Mouse (Mus musculus) G1E (cell line): ENCODE measurements around the gene Ptpn18. TPM values are rescaled to one million over a fixed set of nuclear protein-coding genes. Genes with fewer than 3 reads are reported as not detected.

Source experiments
- ATAC-seq: 2 replicates; pipeline ENCODE4 v1.8.0; 2016; ENCODE audit warnings: mild to moderate bottlenecking; ENCODE audit not compliant: insufficient number of reproducible peaks, poor library complexity, low FRiP score, severe bottlenecking; ENCODE audit errors: extremely low read depth
- DNase-seq: peaks from one replicate; pipeline ENCODE4 v3.0.0; 2012; ENCODE audit warnings: low spot score
- H3K27me3 ChIP-seq: 2 replicates; pipeline ENCODE4 v1.6.1; 2012; ENCODE audit warnings: mild to moderate bottlenecking, low read length, inconsistent platforms; ENCODE audit not compliant: insufficient read depth
- H3K36me3 ChIP-seq: replicated peaks from 2 replicates; pipeline ENCODE3; 2012; ENCODE audit warnings: mild to moderate bottlenecking, inconsistent platforms
- H3K4me1 ChIP-seq: 2 replicates; pipeline ENCODE4 v1.6.1; 2012; ENCODE audit warnings: low read depth, low read length, inconsistent platforms, mixed read lengths; ENCODE audit not compliant: insufficient read depth
- H3K4me3 ChIP-seq: 2 replicates; pipeline ENCODE4 v1.5.1; 2012; ENCODE audit warnings: low read depth, mild to moderate bottlenecking, inconsistent platforms, low read length, moderate library complexity, mixed read lengths
- H3K9me3 ChIP-seq: replicated peaks from 2 replicates; pipeline ENCODE4 v1.6.1; 2012; ENCODE audit warnings: inconsistent platforms
- CTCF ChIP-seq: IDR thresholded peaks from 2 replicates; pipeline ENCODE4 v1.5.1; 2012; ENCODE audit warnings: low read depth, low read length, inconsistent platforms, mixed read lengths
- GATA1 ChIP-seq: IDR thresholded peaks from 2 replicates; pipeline ENCODE4 v1.6.1; 2012; ENCODE audit warnings: borderline replicate concordance, low read length, inconsistent platforms, mixed read lengths
- GATA2 ChIP-seq: IDR thresholded peaks from 2 replicates; pipeline ENCODE4 v1.6.1; 2012; ENCODE audit warnings: low read depth, low read length, inconsistent platforms, borderline replicate concordance
- POLR2AphosphoS5 ChIP-seq: IDR thresholded peaks from 2 replicates; pipeline ENCODE4 v1.6.1; 2012; ENCODE audit warnings: low read depth, low read length, inconsistent platforms; ENCODE audit not compliant: insufficient replicate concordance
- TAL1 ChIP-seq: conservative IDR thresholded peaks from 2 replicates; pipeline ENCODE4 v1.6.1; 2012; ENCODE audit warnings: low read depth, low read length, inconsistent platforms, mixed read lengths
- polyA plus RNA-seq: library from polyadenylated mRNA; stranded (reverse); fragments of >175 nt; gene quantifications from 2 replicates; pipeline ENCODE4 v1.2.3, GENCODE M21; 2012
- total RNA-seq, 2 experiments: library from RNA; stranded (forward) in 1 of 2; stranded (reverse) in 1 of 2; fragments of 200-1000 nt in 1 of 2; fragments of >200 nt in 1 of 2; fragmentation: Nextera tagmentation in 1 of 2; gene quantifications; 2 replicates each; pipeline ENCODE4 v1.2.3; 2014 to 2017

Gene Ptpn18
- total and polyA plus RNA-seq, 3 experiments, result 57.9 to 117 (median 104) TPM

DNA sequence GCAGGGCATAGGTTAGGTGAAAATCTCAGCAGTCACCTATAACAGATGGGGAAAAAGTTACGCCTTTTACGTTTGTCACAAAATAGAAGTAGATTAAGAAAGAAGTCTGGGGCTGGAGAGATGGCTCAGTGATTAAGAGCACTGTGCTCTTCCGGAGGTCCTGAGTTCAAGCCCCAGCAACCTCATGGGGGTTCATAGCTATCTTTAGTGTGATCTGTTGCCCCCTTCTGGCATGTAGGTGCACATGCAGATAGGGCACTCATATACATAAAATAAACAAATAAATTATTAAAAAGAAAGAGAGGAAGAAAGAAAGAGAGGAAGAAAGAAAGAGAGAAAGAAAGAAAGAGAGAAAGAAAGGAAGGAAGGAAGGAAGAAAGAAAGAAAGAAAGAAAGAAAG, 27.8 kb downstream of the Ptpn18 start:
- DNase-seq (no peak), ATAC-seq (no peak)
- TF ChIP-seq POLR2AphosphoS5, result no peak
- no peak for TF ChIP-seq GATA2
- TF ChIP-seq GATA1, result no peak
- TF ChIP-seq TAL1, result no peak
- no peak for TF ChIP-seq CTCF
- H3K36me3 ChIP-seq, result no peaks in the 10 kb centered on the region
- H3K9me3 ChIP-seq, result peaks cover 2% of the 10 kb centered on the region
- H3K4me3 ChIP-seq, result no peak overlapping the region
- H3K4me1 ChIP-seq, result peaks cover 56% of the 10 kb centered on the region
- H3K27me3 ChIP-seq, result no peaks in the 10 kb centered on the region

DNA sequence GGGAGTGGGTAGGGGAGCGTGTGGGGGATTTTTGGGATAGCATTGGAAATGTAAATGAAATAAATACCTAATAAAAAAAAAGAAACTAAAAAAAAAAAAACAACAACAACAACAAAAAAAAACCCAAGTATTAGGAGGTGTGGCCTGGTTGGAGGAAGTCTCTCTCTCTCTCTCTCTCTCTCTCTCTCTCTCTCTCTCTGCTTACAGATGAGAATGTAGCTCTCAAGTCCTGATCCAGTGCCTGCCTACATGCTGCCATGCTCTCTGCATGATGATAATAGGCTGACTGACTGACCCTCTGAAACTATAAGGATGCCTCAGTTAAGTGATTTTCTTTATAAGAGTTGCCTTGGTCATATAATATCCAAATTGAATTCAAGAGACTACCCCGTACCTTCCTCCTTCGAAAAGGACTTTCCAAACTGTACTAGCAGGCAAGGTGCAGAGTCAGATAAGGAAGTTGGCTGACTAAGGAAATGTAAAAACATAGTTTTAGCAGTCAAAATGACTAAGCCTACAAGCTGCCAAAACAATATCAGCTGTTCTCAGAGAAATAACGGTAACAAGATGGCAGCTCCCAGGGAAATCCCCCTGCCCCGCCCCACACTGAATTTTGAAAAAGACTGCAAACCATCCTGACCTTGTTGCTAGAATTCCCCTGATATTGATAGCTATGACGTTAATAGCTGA, 30.4 kb downstream of the Ptpn18 start:
- Histone ChIP-seq H3K27me3 (no peaks in the 10 kb centered on the region), H3K9me3 (peaks cover 2% of the 10 kb centered on the region), H3K36me3 (no peaks in the 10 kb centered on the region), H3K4me1 (peaks cover 47% of the 10 kb centered on the region), H3K4me3 (no peak overlapping the region; the same call in 1 of the 2 replicates)
- peak; percentile 82 for ATAC-seq
- no peak for TF ChIP-seq CTCF
- TF ChIP-seq GATA1, result no peak
- TF ChIP-seq TAL1, result peak; percentile 91
- peak; percentile 51 for DNase-seq

GRCm38 (mm10) chr1:34491480-34491879, 31.9 kb downstream of the Ptpn18 start:
- DNase-seq (no peak), ATAC-seq (no peak)
- no peaks in the 10 kb centered on the region for H3K36me3 ChIP-seq
- H3K27me3 ChIP-seq, result no peaks in the 10 kb centered on the region
- peaks cover 2% of the 10 kb centered on the region for H3K9me3 ChIP-seq
- TF ChIP-seq GATA2, result no peak
- no peak for TF ChIP-seq CTCF
- no peak for TF ChIP-seq POLR2AphosphoS5
- TF ChIP-seq TAL1, result no peak
- peaks cover 44% of the 10 kb centered on the region for H3K4me1 ChIP-seq
- H3K4me3 ChIP-seq, result no peak overlapping the region

DNA sequence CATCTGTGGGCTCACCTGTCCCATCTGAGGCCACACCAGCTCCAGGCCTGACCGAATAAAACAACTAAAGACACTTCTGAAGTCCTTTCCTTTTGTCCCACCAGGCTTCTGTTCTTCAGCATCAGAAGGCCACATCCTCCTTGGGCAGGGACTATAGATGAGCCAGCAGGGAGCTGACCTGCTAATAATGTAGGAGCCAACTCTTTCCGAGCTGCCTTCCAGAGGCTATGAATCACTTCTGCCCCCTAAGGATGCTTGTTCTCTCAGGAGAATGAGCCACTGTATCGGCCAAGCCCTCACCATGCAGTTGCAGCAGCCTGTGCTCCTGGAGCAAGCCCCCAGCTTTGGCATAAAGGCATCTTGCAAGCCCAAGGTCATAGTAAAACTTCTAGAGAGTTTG, 43.4 kb downstream of the Ptpn18 start:
- peaks cover 54% of the 10 kb centered on the region for H3K27me3 ChIP-seq
- no peaks in the 10 kb centered on the region for H3K9me3 ChIP-seq
- peaks cover 13% of the 10 kb centered on the region for H3K4me1 ChIP-seq
- DNase-seq (no peak), ATAC-seq (no peak)
- TF ChIP-seq POLR2AphosphoS5, result no peak
- TF ChIP-seq CTCF, result no peak
- TF ChIP-seq GATA2, result no peak
- no peak for TF ChIP-seq GATA1
- TF ChIP-seq TAL1, result no peak
- no peaks in the 10 kb centered on the region for H3K36me3 ChIP-seq
- no peak overlapping the region for H3K4me3 ChIP-seq

DNA sequence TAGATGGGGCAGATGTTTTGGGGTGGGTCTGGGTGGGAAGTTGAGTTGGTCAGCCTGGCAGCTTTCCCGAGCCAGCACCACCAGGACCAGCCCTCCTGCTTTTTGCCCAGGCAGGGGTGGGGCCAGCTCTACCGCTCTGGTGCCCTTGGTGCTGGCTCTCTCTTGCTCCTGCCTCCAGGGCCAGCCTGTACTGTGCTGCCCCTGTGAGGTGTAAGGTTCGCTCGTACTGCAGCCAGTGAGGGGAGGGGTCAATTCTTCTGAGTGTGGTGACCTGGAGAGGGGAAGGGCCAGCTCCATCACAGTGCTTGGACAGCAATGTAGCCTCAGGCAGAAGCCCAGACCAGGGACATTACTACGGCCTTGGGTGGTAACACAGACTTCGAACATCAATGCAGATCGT, 45.7 kb downstream of the Ptpn18 start:
- Histone ChIP-seq H3K4me3 (no peak overlapping the region), H3K9me3 (no peaks in the 10 kb centered on the region), H3K4me1 (peaks cover 8% of the 10 kb centered on the region), H3K27me3 (peaks cover 32% of the 10 kb centered on the region), H3K36me3 (no peaks in the 10 kb centered on the region)
- DNase-seq, result no peak
- ATAC-seq, result no peak
- TF ChIP-seq GATA1, result no peak
- no peak for TF ChIP-seq GATA2
- TF ChIP-seq TAL1, result no peak
- no peak for TF ChIP-seq POLR2AphosphoS5
- no peak for TF ChIP-seq CTCF

- H3K27me3 ChIP-seq, result peaks cover 30% of the 10 kb centered on the region
- TF ChIP-seq TAL1 (no peak), GATA1 (no peak), POLR2AphosphoS5 (no peak), CTCF (no peak), GATA2 (no peak)
- H3K4me1 ChIP-seq, result peaks cover 16% of the 10 kb centered on the region
- H3K9me3 ChIP-seq, result no peaks in the 10 kb centered on the region
- H3K4me3 ChIP-seq, result no peak overlapping the region
- no peaks in the 10 kb centered on the region for H3K36me3 ChIP-seq
- DNase-seq, result no peak
- ATAC-seq, result no peak
These were observed 46.5 kb downstream of the Ptpn18 start for GRCm38 (mm10) chr1:34505970-34506551.
